Mouse (Mus musculus) testis, adult 2 months (tissue): ENCODE data around the gene Rexo5. TPM values are rescaled to one million over a fixed set of nuclear protein-coding genes. Genes with fewer than 3 reads are reported as not detected.

ENCODE experiments used
- H3K27ac ChIP-seq: fragments of 200-500 bp; 2 replicates; pipeline ENCODE4 v1.5.1; 2012; ENCODE audit warnings: low read depth, low read length; ENCODE audit not compliant: control insufficient read depth, insufficient read depth
- H3K27me3 ChIP-seq: fragments of 200-500 bp; 2 replicates; pipeline ENCODE4 v1.6.1; 2012; ENCODE audit warnings: mild to moderate bottlenecking, low read length, moderate library complexity; ENCODE audit not compliant: control insufficient read depth, insufficient read depth
- H3K36me3 ChIP-seq: fragments of 200-500 bp; 2 replicates; pipeline ENCODE4 v1.6.1; 2012; ENCODE audit warnings: mild to moderate bottlenecking, low read length; ENCODE audit not compliant: control insufficient read depth, insufficient read depth
- H3K4me1 ChIP-seq: fragments of 200-500 bp; 2 replicates; pipeline ENCODE4 v1.6.1; 2012; ENCODE audit warnings: low read length; ENCODE audit not compliant: control insufficient read depth, insufficient read depth
- H3K4me3 ChIP-seq: fragments of 200-500 bp; 2 replicates; pipeline ENCODE4 v1.5.1; 2012; ENCODE audit warnings: low read depth, mild to moderate bottlenecking, low read length, moderate library complexity, mixed read lengths; ENCODE audit not compliant: control insufficient read depth
- CTCF ChIP-seq: fragments of 200-500 bp; IDR thresholded peaks from 2 replicates; pipeline ENCODE4 v1.5.1; 2012; ENCODE audit warnings: low read depth, mild to moderate bottlenecking, inconsistent platforms, low read length, moderate library complexity; ENCODE audit not compliant: control insufficient read depth, insufficient read depth, insufficient replicate concordance
- POLR2A ChIP-seq: fragments of 200-500 bp; IDR thresholded peaks from 2 replicates; pipeline ENCODE4 v1.6.1; 2012; ENCODE audit warnings: low read depth, mild to moderate bottlenecking, inconsistent platforms, low read length, moderate library complexity; ENCODE audit not compliant: control insufficient read depth
- polyA plus RNA-seq: library from polyadenylated mRNA; depleted of rRNA; stranded (reverse); fragments of >200 nt; gene quantifications from 2 replicates; pipeline ENCODE4 v1.2.3, GENCODE M21; 2012; rRNA removed

The Rexo5 gene
- 51.7 and 58.3 TPM in 2 replicates for polyA plus RNA-seq

GRCm38 (mm10) chr7:119793586-119794250 is at the start of gene Rexo5, which contains the start of gene Eri2:
Gene Rexo5 (plus strand): TSS chr7:119794006.
Gene Eri2 (minus strand): TSS chr7:119794058.
- peak within 1 kb of the TSS; percentile 98 for H3K27ac ChIP-seq

GRCm38 (mm10) chr7:119744321-119744720 is 49.5 kb upstream of the Rexo5 start:
- no peaks in the 10 kb centered on the region for H3K36me3 ChIP-seq
- H3K4me3 ChIP-seq, result peak overlapping the region; percentile 87
- H3K27me3 ChIP-seq, result no peaks in the 10 kb centered on the region
- H3K4me1 ChIP-seq, result peaks cover 6% of the 10 kb centered on the region
- peak; percentile 13; the same call in 1 of the 2 replicates for TF ChIP-seq CTCF
- no peak for TF ChIP-seq POLR2A
- no peak overlapping the region for H3K27ac ChIP-seq

More at GRCm38 (mm10) chr7:119793586-119794250, at the start of gene Rexo5, which contains the start of gene Eri2:
- TF ChIP-seq POLR2A (peak; percentile 0; the same call in 1 of the 2 replicates), CTCF (no peak)
- Histone ChIP-seq H3K36me3 (peaks cover 2% of the 10 kb centered on the region; the same call in 1 of the 2 replicates), H3K4me1 (0 out of 2 replicates have a peak, but pooled peaks cover 3% of the 10 kb centered on the region), H3K27me3 (no peaks in the 10 kb centered on the region), H3K4me3 (peak within 1 kb of the TSS; percentile 98)

- Histone ChIP-seq H3K4me1 (peaks cover 6% of the 10 kb centered on the region), H3K4me3 (peak overlapping the region; percentile 73), H3K27me3 (no peaks in the 10 kb centered on the region), H3K27ac (no peak overlapping the region; the same call in 1 of the 2 replicates), H3K36me3 (no peaks in the 10 kb centered on the region)
- no peak for TF ChIP-seq POLR2A
- no peak for TF ChIP-seq CTCF
These were observed 47.9 kb upstream of the Rexo5 start for GRCm38 (mm10) chr7:119745869-119746268.

GRCm38 (mm10) chr7:119748761-119749160 is 45.0 kb upstream of the Rexo5 start:
- Histone ChIP-seq H3K36me3 (no peaks in the 10 kb centered on the region), H3K27me3 (no peaks in the 10 kb centered on the region), H3K4me3 (no peak overlapping the region), H3K4me1 (peaks cover 6% of the 10 kb centered on the region), H3K27ac (no peak overlapping the region)
- TF ChIP-seq CTCF (no peak), POLR2A (no peak)

- no peak for TF ChIP-seq CTCF
- TF ChIP-seq POLR2A, result no peak
- no peak overlapping the region for H3K4me3 ChIP-seq
- no peak overlapping the region for H3K27ac ChIP-seq
- H3K4me1 ChIP-seq, result no peaks in the 10 kb centered on the region
- H3K36me3 ChIP-seq, result no peaks in the 10 kb centered on the region
- H3K27me3 ChIP-seq, result no peaks in the 10 kb centered on the region
These were observed 43.9 kb upstream of the Rexo5 start for GRCm38 (mm10) chr7:119749942-119750341.

- no peaks in the 10 kb centered on the region for H3K4me1 ChIP-seq
- H3K4me3 ChIP-seq, result no peak overlapping the region
- no peak for TF ChIP-seq POLR2A
- no peak for TF ChIP-seq CTCF
- no peak overlapping the region for H3K27ac ChIP-seq
- no peaks in the 10 kb centered on the region for H3K27me3 ChIP-seq
- no peaks in the 10 kb centered on the region for H3K36me3 ChIP-seq
These were observed 40.1 kb upstream of the Rexo5 start for GRCm38 (mm10) chr7:119753696-119754095.

GRCm38 (mm10) chr7:119760527-119760951 is 33.3 kb upstream of the Rexo5 start, which contains the start of gene Acsm3:
Gene Acsm3 (plus strand): TSS chr7:119760923.
- TF ChIP-seq POLR2A, result no peak
- TF ChIP-seq CTCF, result no peak
- no peaks in the 10 kb centered on the region for H3K36me3 ChIP-seq
- no peaks in the 10 kb centered on the region; the same call in 1 of the 2 replicates for H3K4me1 ChIP-seq
- H3K4me3 ChIP-seq, result no peak within 1 kb of the TSS
- no peak within 1 kb of the TSS for H3K27ac ChIP-seq
- H3K27me3 ChIP-seq, result no peaks in the 10 kb centered on the region
